Mouse (Mus musculus): ENCODE data around the gene Olfr466. TPM values are rescaled to one million over a fixed set of nuclear protein-coding genes. Genes with fewer than 3 reads are reported as not detected.

Olfr466 gene
- total RNA-seq (2021), result not detected
- long read RNA-seq, experiment 1, result 0 reads
- long read RNA-seq, experiment 2, result 0 reads

- Histone ChIP-seq H3K27ac (no peak within 1 kb of the TSS), H3K4me3 (no peak within 1 kb of the TSS)
- no peak for DNase-seq
- intact Hi-C loops (cut with DNase I), result no loop called here
- no peak for TF ChIP-seq CTCF (IDR thresholded peaks at IDR 0.05)
Observed at GRCm38 (mm10) chr13:65149940-65150339, at the start of gene Olfr466. Gene Olfr466 (plus strand): TSS chr13:65150240.

GRCm38 (mm10) chr13:65100678-65101077, 49.4 kb upstream of the Olfr466 start:
- no peak for TF ChIP-seq CTCF (IDR thresholded peaks at IDR 0.05)

DNA sequence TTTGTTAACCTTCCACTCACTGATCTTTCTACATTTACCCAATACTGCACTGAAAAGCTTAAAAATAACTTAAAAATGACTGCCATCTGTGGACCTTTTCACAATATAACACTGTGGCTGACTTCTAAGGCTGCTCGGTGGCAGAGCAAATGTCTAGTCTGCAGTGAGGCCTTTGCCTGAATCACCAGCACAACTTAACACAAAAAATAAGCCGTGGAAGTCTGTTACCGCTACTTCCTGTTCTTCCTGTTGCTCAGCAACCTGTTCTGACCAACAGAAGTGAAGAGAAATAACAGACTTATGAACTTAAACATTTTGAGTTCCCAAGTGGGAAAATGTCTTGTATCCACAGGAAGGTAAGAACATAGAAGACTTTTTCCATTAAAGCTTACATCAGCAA, 48.8 kb upstream of the Olfr466 start:
- Histone ChIP-seq H3K27ac (no peak overlapping the region), H3K4me3 (no peak overlapping the region)
- TF ChIP-seq CTCF (IDR thresholded peaks at IDR 0.05), result no peak
- intact Hi-C loops (cut with DNase I), result no loop called here
- no peak for DNase-seq

More at GRCm38 (mm10) chr13:65100678-65101077, 49.4 kb upstream of the Olfr466 start:
- Histone ChIP-seq H3K27ac (no peak overlapping the region), H3K4me3 (no peak overlapping the region)
- no peak for DNase-seq
- intact Hi-C loops (cut with DNase I), result no loop called here

- peak overlapping the region; percentile 91 for H3K27ac ChIP-seq
- peak overlapping the region; percentile 97 for H3K4me3 ChIP-seq
- no peak for TF ChIP-seq CTCF (IDR thresholded peaks at IDR 0.05)
- intact Hi-C loops (cut with DNase I), result loop anchor here (5.0 to 10.0 kb wide), 2 partner anchors 130 to 163 kb away; partner anchors contain the start of gene Zfp369
- no peak for DNase-seq
Observed at GRCm38 (mm10) chr13:65111961-65112360, 38.1 kb upstream of the Olfr466 start.

DNA sequence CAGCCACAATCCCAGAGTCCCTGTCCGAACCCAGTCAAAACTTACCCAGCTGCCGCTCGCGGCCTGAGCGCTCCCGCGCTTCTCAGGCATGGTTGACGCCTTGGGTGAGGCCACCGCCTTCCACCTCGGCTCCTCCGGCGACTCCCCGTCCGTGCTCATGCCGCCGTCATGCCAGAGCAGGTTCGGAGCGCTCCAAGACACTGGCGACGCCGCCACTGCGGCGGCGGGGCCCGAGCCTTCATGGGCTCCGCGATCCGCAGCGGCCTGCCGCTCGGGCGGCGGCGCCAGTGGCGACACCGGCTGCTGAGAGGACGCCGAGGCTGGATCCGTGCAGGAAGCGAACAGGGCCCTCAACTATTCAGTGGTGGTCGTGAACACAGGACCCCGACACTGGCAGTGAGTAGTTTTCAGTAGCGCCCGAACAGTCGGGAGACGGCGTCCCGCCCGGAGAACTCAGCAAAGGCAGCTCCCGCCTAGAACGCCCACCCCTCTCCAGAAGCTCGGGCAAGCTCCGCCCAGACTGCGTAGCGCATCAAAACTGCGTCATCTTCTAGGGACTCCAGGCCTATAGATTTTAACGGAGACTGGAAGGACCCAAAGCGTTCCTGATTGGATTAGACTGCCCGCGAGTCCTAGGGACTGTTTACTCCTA, 37.5 kb upstream of the Olfr466 start, which contains the start of gene Mfsd14b:
TSS of gene Mfsd14b (minus strand) at position 517 of the 652 bp plus-strand sequence.
- TF ChIP-seq CTCF (IDR thresholded peaks at IDR 0.05), result no peak
- DNase-seq, result peak; percentile 88
- Histone ChIP-seq H3K27ac (peak within 1 kb of the TSS; percentile 91), H3K4me3 (peak within 1 kb of the TSS; percentile 97)
- intact Hi-C loops (cut with DNase I), result loop anchor here (5.0 to 10.0 kb wide), 2 partner anchors 130 to 162 kb away; partner anchors contain the start of gene Zfp369

- DNase-seq, result no peak
- peak overlapping the region; percentile 97 for H3K4me3 ChIP-seq
- intact Hi-C loops (cut with DNase I), result loop anchor here (5.0 to 10.0 kb wide), 2 partner anchors 129 to 162 kb away; partner anchors contain the start of gene Zfp369
- H3K27ac ChIP-seq, result peak overlapping the region; percentile 91
- no peak for TF ChIP-seq CTCF (IDR thresholded peaks at IDR 0.05)
Observed at GRCm38 (mm10) chr13:65113239-65113638, 36.8 kb upstream of the Olfr466 start.

DNA sequence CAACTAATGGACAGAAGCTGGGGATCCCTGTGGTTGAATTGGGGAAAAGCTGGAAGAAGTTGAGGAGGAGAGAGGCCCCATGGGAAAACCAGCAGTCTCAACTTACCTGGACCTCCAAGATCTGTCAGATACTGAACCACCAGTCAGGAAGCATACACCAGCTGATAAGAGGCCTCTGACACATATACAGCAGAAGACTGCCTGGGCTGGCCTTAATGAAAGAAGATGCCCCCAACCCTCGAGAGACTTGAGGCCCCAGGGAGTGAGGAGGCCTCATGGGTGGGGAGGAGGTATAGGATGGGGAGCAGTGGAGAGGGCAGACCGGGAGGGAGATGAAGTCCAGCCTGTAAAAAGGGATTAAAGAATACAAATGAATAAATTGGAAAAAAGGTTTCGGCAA, 29.1 kb upstream of the Olfr466 start:
- no peak for TF ChIP-seq CTCF (IDR thresholded peaks at IDR 0.05)
- H3K4me3 ChIP-seq, result no peak overlapping the region
- intact Hi-C loops (cut with DNase I), result no loop called here

GRCm38 (mm10) chr13:65122111-65122510, 27.9 kb upstream of the Olfr466 start:
- no peak overlapping the region for H3K4me3 ChIP-seq
- no peak overlapping the region for H3K27ac ChIP-seq
- intact Hi-C loops (cut with DNase I), result no loop called here
- DNase-seq, result no peak
- TF ChIP-seq CTCF (IDR thresholded peaks at IDR 0.05), result no peak

More for the DNA sequence above, 29.1 kb upstream of the Olfr466 start:
- no peak for DNase-seq
- H3K27ac ChIP-seq, result no peak overlapping the region

- H3K27ac ChIP-seq, result no peak overlapping the region
- peak; percentile 29; the same call in 1 of the 2 replicates for TF ChIP-seq CTCF (IDR thresholded peaks at IDR 0.05)
- intact Hi-C loops (cut with DNase I), result no loop called here
Observed at GRCm38 (mm10) chr13:65127063-65127847, 22.8 kb upstream of the Olfr466 start.

GRCm38 (mm10) chr13:65137789-65138188, 12.3 kb upstream of the Olfr466 start, which contains the start of gene Olfr465-ps1:
Gene Olfr465-ps1 (plus strand): TSS chr13:65138089.
- Histone ChIP-seq H3K4me3 (no peak within 1 kb of the TSS), H3K27ac (no peak within 1 kb of the TSS)
- no peak for DNase-seq
- TF ChIP-seq CTCF (IDR thresholded peaks at IDR 0.05), result no peak
- intact Hi-C loops (cut with DNase I), result no loop called here

More at GRCm38 (mm10) chr13:65127063-65127847, 22.8 kb upstream of the Olfr466 start:
- H3K4me3 ChIP-seq, result no peak overlapping the region
- no peak for DNase-seq

- Histone ChIP-seq H3K4me3 (no peak overlapping the region), H3K27ac (no peak overlapping the region)
- TF ChIP-seq CTCF (IDR thresholded peaks at IDR 0.05), result no peak
- DNase-seq, result no peak
- intact Hi-C loops (cut with DNase I), result no loop called here
Observed at GRCm38 (mm10) chr13:65174102-65174501, 24.1 kb downstream of the Olfr466 start.

DNA sequence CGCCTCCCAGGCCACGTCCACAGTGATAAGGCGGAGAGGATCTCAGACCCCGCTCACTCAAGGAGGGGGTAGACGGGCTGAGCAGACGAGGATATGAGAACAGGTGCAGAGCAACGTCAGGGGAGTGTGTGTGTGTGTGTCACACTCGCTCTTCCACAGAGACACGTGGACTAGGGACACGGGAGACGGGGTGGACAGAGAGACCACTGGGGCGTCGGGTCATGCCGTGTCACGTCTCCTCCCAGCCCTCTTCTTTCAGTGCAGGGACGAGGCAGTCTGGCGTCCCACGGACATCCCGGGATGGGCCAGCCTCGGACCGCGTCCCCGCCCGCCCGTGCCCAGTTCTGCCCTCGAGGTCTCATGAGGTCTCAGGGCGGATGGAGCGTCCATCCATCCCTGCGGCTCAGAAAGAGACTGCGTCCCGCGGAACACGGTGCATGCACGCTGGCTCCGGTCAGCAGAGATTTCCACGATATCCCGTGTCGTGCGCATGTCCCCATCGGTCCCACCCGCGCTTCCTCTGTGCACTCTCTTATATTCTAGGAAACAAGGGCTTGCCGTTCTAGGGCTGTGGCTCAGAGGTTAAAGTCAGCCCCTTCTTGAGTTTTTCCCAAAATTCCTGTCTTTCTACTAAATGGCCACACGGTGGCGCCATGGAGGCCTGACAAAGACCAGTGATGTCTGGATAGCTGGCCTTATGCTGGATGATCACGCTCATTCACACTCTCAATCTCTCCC, 25.9 kb downstream of the Olfr466 start:
- Histone ChIP-seq H3K27ac (no peak overlapping the region), H3K4me3 (peak overlapping the region; percentile 39; the same call in 1 of the 2 replicates)
- peak; percentile 67 for TF ChIP-seq CTCF (IDR thresholded peaks at IDR 0.05)
- peak; percentile 18 for DNase-seq
- intact Hi-C loops (cut with DNase I), result no loop called here
